Mouse (Mus musculus): ENCODE results near the gene Slit3. TPM values are rescaled to one million over a fixed set of nuclear protein-coding genes. Genes with fewer than 3 reads are reported as not detected.

Gene Slit3
- total and polyA plus RNA-seq, 3 experiments = 0.76 TPM; not detected in 2

GRCm38 (mm10) chr11:35262289-35262941, 141.4 kb downstream of the Slit3 start:
- no peaks in the 10 kb centered on the region for H3K36me3 ChIP-seq (replicated peaks)
- no peak overlapping the region for H3K4me3 ChIP-seq (ENCODE audit: low read depth, low read length)
- no peak for DNase-seq (ENCODE audit: low spot score)
- H3K4me1 ChIP-seq (ENCODE audit: insufficient read depth, low read depth, low read length) = no peaks in the 10 kb centered on the region
- no peaks in the 10 kb centered on the region for H3K27me3 ChIP-seq (ENCODE audit: insufficient read depth, low read length)
- TF ChIP-seq GATA1 (IDR thresholded peaks at IDR 0.05; ENCODE audit: borderline replicate concordance, low read length) = no peak
- TF ChIP-seq GATA2 (IDR thresholded peaks at IDR 0.05; ENCODE audit: borderline replicate concordance, low read depth, low read length) = no peak
- TF ChIP-seq TAL1 (conservative IDR thresholded peaks at IDR 0.05; ENCODE audit: low read depth, low read length) = no peak
- TF ChIP-seq POLR2AphosphoS5 (IDR thresholded peaks at IDR 0.05; ENCODE audit: insufficient replicate concordance, low read depth, low read length) = no peak
- TF ChIP-seq CTCF (IDR thresholded peaks at IDR 0.05; ENCODE audit: low read depth, low read length) = no peak
- H3K9me3 ChIP-seq (replicated peaks) = peaks cover 55% of the 10 kb centered on the region
- ATAC-seq (ENCODE audit: extremely low read depth, insufficient number of reproducible peaks, low FRiP score, poor library complexity, severe bottlenecking) = no peak

GRCm38 (mm10) chr11:35264749-35265148, 143.7 kb downstream of the Slit3 start:
- ATAC-seq (ENCODE audit: extremely low read depth, insufficient number of reproducible peaks, low FRiP score, poor library complexity, severe bottlenecking) (no peak), DNase-seq (ENCODE audit: low spot score) (no peak)
- H3K36me3 ChIP-seq (replicated peaks) = no peaks in the 10 kb centered on the region
- no peaks in the 10 kb centered on the region for H3K27me3 ChIP-seq (ENCODE audit: insufficient read depth, low read length)
- no peak overlapping the region for H3K4me3 ChIP-seq (ENCODE audit: low read depth, low read length)
- H3K9me3 ChIP-seq (replicated peaks) = peaks cover 50% of the 10 kb centered on the region
- H3K4me1 ChIP-seq (ENCODE audit: insufficient read depth, low read depth, low read length) = no peaks in the 10 kb centered on the region
- TF ChIP-seq GATA2 (IDR thresholded peaks at IDR 0.05; ENCODE audit: borderline replicate concordance, low read depth, low read length) (no peak), CTCF (IDR thresholded peaks at IDR 0.05; ENCODE audit: low read depth, low read length) (no peak), TAL1 (conservative IDR thresholded peaks at IDR 0.05; ENCODE audit: low read depth, low read length) (no peak), GATA1 (IDR thresholded peaks at IDR 0.05; ENCODE audit: borderline replicate concordance, low read length) (no peak), POLR2AphosphoS5 (IDR thresholded peaks at IDR 0.05; ENCODE audit: insufficient replicate concordance, low read depth, low read length) (no peak)

GRCm38 (mm10) chr11:35270396-35270795, 149.4 kb downstream of the Slit3 start:
- peaks cover 64% of the 10 kb centered on the region for H3K9me3 ChIP-seq (replicated peaks)
- no peak for ATAC-seq (ENCODE audit: extremely low read depth, insufficient number of reproducible peaks, low FRiP score, poor library complexity, severe bottlenecking)
- H3K27me3 ChIP-seq (ENCODE audit: insufficient read depth, low read length) = no peaks in the 10 kb centered on the region
- no peak for TF ChIP-seq POLR2AphosphoS5 (IDR thresholded peaks at IDR 0.05; ENCODE audit: insufficient replicate concordance, low read depth, low read length)
- no peak for TF ChIP-seq GATA2 (IDR thresholded peaks at IDR 0.05; ENCODE audit: borderline replicate concordance, low read depth, low read length)
- TF ChIP-seq TAL1 (conservative IDR thresholded peaks at IDR 0.05; ENCODE audit: low read depth, low read length) = no peak
- TF ChIP-seq GATA1 (IDR thresholded peaks at IDR 0.05; ENCODE audit: borderline replicate concordance, low read length) = no peak
- no peaks in the 10 kb centered on the region for H3K36me3 ChIP-seq (replicated peaks)
- H3K4me3 ChIP-seq (ENCODE audit: low read depth, low read length) = no peak overlapping the region
- no peaks in the 10 kb centered on the region for H3K4me1 ChIP-seq (ENCODE audit: insufficient read depth, low read depth, low read length)
- DNase-seq (ENCODE audit: low spot score) = no peak

- H3K9me3 ChIP-seq (replicated peaks) = peaks cover 75% of the 10 kb centered on the region
- no peaks in the 10 kb centered on the region for H3K36me3 ChIP-seq (replicated peaks)
- no peaks in the 10 kb centered on the region for H3K27me3 ChIP-seq (ENCODE audit: insufficient read depth, low read length)
- no peak for TF ChIP-seq GATA2 (IDR thresholded peaks at IDR 0.05; ENCODE audit: borderline replicate concordance, low read depth, low read length)
- TF ChIP-seq POLR2AphosphoS5 (IDR thresholded peaks at IDR 0.05; ENCODE audit: insufficient replicate concordance, low read depth, low read length) = no peak
- no peak for TF ChIP-seq GATA1 (IDR thresholded peaks at IDR 0.05; ENCODE audit: borderline replicate concordance, low read length)
- TF ChIP-seq CTCF (IDR thresholded peaks at IDR 0.05; ENCODE audit: low read depth, low read length) = no peak
- TF ChIP-seq TAL1 (conservative IDR thresholded peaks at IDR 0.05; ENCODE audit: low read depth, low read length) = no peak
- ATAC-seq (ENCODE audit: extremely low read depth, insufficient number of reproducible peaks, low FRiP score, poor library complexity, severe bottlenecking) (no peak), DNase-seq (ENCODE audit: low spot score) (no peak)
- no peaks in the 10 kb centered on the region for H3K4me1 ChIP-seq (ENCODE audit: insufficient read depth, low read depth, low read length)
- H3K4me3 ChIP-seq (ENCODE audit: low read depth, low read length) = no peak overlapping the region
Observed at GRCm38 (mm10) chr11:35273416-35273815, 152.4 kb downstream of the Slit3 start.

- DNase-seq (ENCODE audit: low spot score) = no peak
- TF ChIP-seq CTCF (IDR thresholded peaks at IDR 0.05; ENCODE audit: low read depth, low read length) = no peak
- no peak for TF ChIP-seq GATA1 (IDR thresholded peaks at IDR 0.05; ENCODE audit: borderline replicate concordance, low read length)
- TF ChIP-seq GATA2 (IDR thresholded peaks at IDR 0.05; ENCODE audit: borderline replicate concordance, low read depth, low read length) = no peak
- TF ChIP-seq TAL1 (conservative IDR thresholded peaks at IDR 0.05; ENCODE audit: low read depth, low read length) = no peak
- no peak for TF ChIP-seq POLR2AphosphoS5 (IDR thresholded peaks at IDR 0.05; ENCODE audit: insufficient replicate concordance, low read depth, low read length)
- no peaks in the 10 kb centered on the region for H3K36me3 ChIP-seq (replicated peaks)
- no peaks in the 10 kb centered on the region for H3K27me3 ChIP-seq (ENCODE audit: insufficient read depth, low read length)
- H3K9me3 ChIP-seq (replicated peaks) = peaks cover 77% of the 10 kb centered on the region
- no peak for ATAC-seq (ENCODE audit: extremely low read depth, insufficient number of reproducible peaks, low FRiP score, poor library complexity, severe bottlenecking)
- no peak overlapping the region for H3K4me3 ChIP-seq (ENCODE audit: low read depth, low read length)
- no peaks in the 10 kb centered on the region for H3K4me1 ChIP-seq (ENCODE audit: insufficient read depth, low read depth, low read length)
Observed at GRCm38 (mm10) chr11:35274036-35274435, 153.0 kb downstream of the Slit3 start.

GRCm38 (mm10) chr11:35275300-35275699, 154.3 kb downstream of the Slit3 start:
- no peak for DNase-seq (ENCODE audit: low spot score)
- Histone ChIP-seq H3K36me3 (replicated peaks) (no peaks in the 10 kb centered on the region), H3K4me3 (ENCODE audit: low read depth, low read length) (no peak overlapping the region), H3K9me3 (replicated peaks) (peaks cover 79% of the 10 kb centered on the region), H3K4me1 (ENCODE audit: insufficient read depth, low read depth, low read length) (no peaks in the 10 kb centered on the region), H3K27me3 (ENCODE audit: insufficient read depth, low read length) (no peaks in the 10 kb centered on the region)
- ATAC-seq (ENCODE audit: extremely low read depth, insufficient number of reproducible peaks, low FRiP score, poor library complexity, severe bottlenecking) = no peak
- no peak for TF ChIP-seq POLR2AphosphoS5 (IDR thresholded peaks at IDR 0.05; ENCODE audit: insufficient replicate concordance, low read depth, low read length)
- TF ChIP-seq TAL1 (conservative IDR thresholded peaks at IDR 0.05; ENCODE audit: low read depth, low read length) = no peak
- TF ChIP-seq CTCF (IDR thresholded peaks at IDR 0.05; ENCODE audit: low read depth, low read length) = no peak
- TF ChIP-seq GATA2 (IDR thresholded peaks at IDR 0.05; ENCODE audit: borderline replicate concordance, low read depth, low read length) = no peak
- TF ChIP-seq GATA1 (IDR thresholded peaks at IDR 0.05; ENCODE audit: borderline replicate concordance, low read length) = no peak

All from G1E (cell line).